Mouse (Mus musculus): ENCODE results near the gene Myh14.

Gene Myh14

GRCm38 (mm10) chr7:44586518-44586917 lies 84.1 kb downstream of the Myh14 start:
- Histone ChIP-seq H3K9me3 (ENCODE audit: low read length) (no peaks in the 10 kb centered on the region), H3K4me1 (replicated peaks; ENCODE audit: low read depth, low read length) (peaks cover 50% of the 10 kb centered on the region), H3K36me3 (ENCODE audit: insufficient read depth, low read length) (peaks cover 17% of the 10 kb centered on the region), H3K27me3 (ENCODE audit: insufficient read depth, low read length) (peaks cover 29% of the 10 kb centered on the region), H3K4me3 (replicated peaks; ENCODE audit: low read length) (peak overlapping the region; percentile 77)
- TF ChIP-seq NANOG (IDR thresholded peaks at IDR 0.05; ENCODE audit: borderline replicate concordance, low read length), result no peak
- TF ChIP-seq CTCF (conservative IDR thresholded peaks at IDR 0.05; ENCODE audit: low read length), result no peak
- TF ChIP-seq POU5F1 (IDR thresholded peaks at IDR 0.05; ENCODE audit: borderline replicate concordance, low read length), result no peak

GRCm38 (mm10) chr7:44585606-44586005 lies 85.0 kb downstream of the Myh14 start:
- TF ChIP-seq POU5F1 (IDR thresholded peaks at IDR 0.05; ENCODE audit: borderline replicate concordance, low read length) (no peak), CTCF (conservative IDR thresholded peaks at IDR 0.05; ENCODE audit: low read length) (no peak), NANOG (IDR thresholded peaks at IDR 0.05; ENCODE audit: borderline replicate concordance, low read length) (no peak)
- peaks cover 21% of the 10 kb centered on the region for H3K36me3 ChIP-seq (ENCODE audit: insufficient read depth, low read length)
- H3K4me1 ChIP-seq (replicated peaks; ENCODE audit: low read depth, low read length), result peaks cover 57% of the 10 kb centered on the region
- H3K9me3 ChIP-seq (ENCODE audit: low read length), result no peaks in the 10 kb centered on the region
- H3K4me3 ChIP-seq (replicated peaks; ENCODE audit: low read length), result no peak overlapping the region
- peaks cover 29% of the 10 kb centered on the region for H3K27me3 ChIP-seq (ENCODE audit: insufficient read depth, low read length)

- no peak overlapping the region for H3K4me3 ChIP-seq (replicated peaks; ENCODE audit: low read length)
- H3K36me3 ChIP-seq (ENCODE audit: insufficient read depth, low read length), result peaks cover 21% of the 10 kb centered on the region
- no peaks in the 10 kb centered on the region for H3K9me3 ChIP-seq (ENCODE audit: low read length)
- H3K27me3 ChIP-seq (ENCODE audit: insufficient read depth, low read length), result peaks cover 29% of the 10 kb centered on the region
- no peak for TF ChIP-seq NANOG (IDR thresholded peaks at IDR 0.05; ENCODE audit: borderline replicate concordance, low read length)
- no peak for TF ChIP-seq CTCF (conservative IDR thresholded peaks at IDR 0.05; ENCODE audit: low read length)
- TF ChIP-seq POU5F1 (IDR thresholded peaks at IDR 0.05; ENCODE audit: borderline replicate concordance, low read length), result no peak
- peaks cover 55% of the 10 kb centered on the region for H3K4me1 ChIP-seq (replicated peaks; ENCODE audit: low read depth, low read length)
Observed at GRCm38 (mm10) chr7:44584921-44585320, 85.7 kb downstream of the Myh14 start.

GRCm38 (mm10) chr7:44584265-44584804 lies 86.3 kb downstream of the Myh14 start:
- peaks cover 49% of the 10 kb centered on the region for H3K4me1 ChIP-seq (replicated peaks; ENCODE audit: low read depth, low read length)

GRCm38 (mm10) chr7:44583146-44583545 lies 87.5 kb downstream of the Myh14 start:
- Histone ChIP-seq H3K27me3 (ENCODE audit: insufficient read depth, low read length) (peaks cover 23% of the 10 kb centered on the region), H3K9me3 (ENCODE audit: low read length) (no peaks in the 10 kb centered on the region), H3K4me1 (replicated peaks; ENCODE audit: low read depth, low read length) (peaks cover 40% of the 10 kb centered on the region), H3K36me3 (ENCODE audit: insufficient read depth, low read length) (peaks cover 21% of the 10 kb centered on the region), H3K4me3 (replicated peaks; ENCODE audit: low read length) (no peak overlapping the region)
- TF ChIP-seq CTCF (conservative IDR thresholded peaks at IDR 0.05; ENCODE audit: low read length) (no peak), POU5F1 (IDR thresholded peaks at IDR 0.05; ENCODE audit: borderline replicate concordance, low read length) (no peak), NANOG (IDR thresholded peaks at IDR 0.05; ENCODE audit: borderline replicate concordance, low read length) (no peak)

More at GRCm38 (mm10) chr7:44584265-44584804, 86.3 kb downstream of the Myh14 start:
- H3K9me3 ChIP-seq (ENCODE audit: low read length), result no peaks in the 10 kb centered on the region
- H3K27me3 ChIP-seq (ENCODE audit: insufficient read depth, low read length), result peaks cover 29% of the 10 kb centered on the region
- TF ChIP-seq CTCF (conservative IDR thresholded peaks at IDR 0.05; ENCODE audit: low read length) (no peak), POU5F1 (IDR thresholded peaks at IDR 0.05; ENCODE audit: borderline replicate concordance, low read length) (no peak), NANOG (IDR thresholded peaks at IDR 0.05; ENCODE audit: borderline replicate concordance, low read length) (no peak)
- H3K4me3 ChIP-seq (replicated peaks; ENCODE audit: low read length), result no peak overlapping the region
- H3K36me3 ChIP-seq (ENCODE audit: insufficient read depth, low read length), result peaks cover 21% of the 10 kb centered on the region

- H3K4me3 ChIP-seq (replicated peaks; ENCODE audit: low read length), result no peak overlapping the region
- TF ChIP-seq NANOG (IDR thresholded peaks at IDR 0.05; ENCODE audit: borderline replicate concordance, low read length), result no peak
- TF ChIP-seq POU5F1 (IDR thresholded peaks at IDR 0.05; ENCODE audit: borderline replicate concordance, low read length), result no peak
- TF ChIP-seq CTCF (conservative IDR thresholded peaks at IDR 0.05; ENCODE audit: low read length), result no peak
- H3K27me3 ChIP-seq (ENCODE audit: insufficient read depth, low read length), result peaks cover 19% of the 10 kb centered on the region
- H3K4me1 ChIP-seq (replicated peaks; ENCODE audit: low read depth, low read length), result peaks cover 36% of the 10 kb centered on the region
- H3K36me3 ChIP-seq (ENCODE audit: insufficient read depth, low read length), result peaks cover 21% of the 10 kb centered on the region
- H3K9me3 ChIP-seq (ENCODE audit: low read length), result no peaks in the 10 kb centered on the region
Observed at GRCm38 (mm10) chr7:44582709-44583108, 87.9 kb downstream of the Myh14 start.

- TF ChIP-seq CTCF (conservative IDR thresholded peaks at IDR 0.05; ENCODE audit: low read length), result no peak
- no peak for TF ChIP-seq POU5F1 (IDR thresholded peaks at IDR 0.05; ENCODE audit: borderline replicate concordance, low read length)
- no peaks in the 10 kb centered on the region for H3K9me3 ChIP-seq (ENCODE audit: low read length)
- H3K27me3 ChIP-seq (ENCODE audit: insufficient read depth, low read length), result peaks cover 12% of the 10 kb centered on the region
- H3K36me3 ChIP-seq (ENCODE audit: insufficient read depth, low read length), result peaks cover 21% of the 10 kb centered on the region
- peaks cover 37% of the 10 kb centered on the region for H3K4me1 ChIP-seq (replicated peaks; ENCODE audit: low read depth, low read length)
- no peak overlapping the region for H3K4me3 ChIP-seq (replicated peaks; ENCODE audit: low read length)
Observed at GRCm38 (mm10) chr7:44581637-44582036, 89.0 kb downstream of the Myh14 start.

GRCm38 (mm10) chr7:44576333-44576844 lies 94.3 kb downstream of the Myh14 start:
- H3K4me3 ChIP-seq (replicated peaks; ENCODE audit: low read length), result no peak overlapping the region
- no peaks in the 10 kb centered on the region for H3K27me3 ChIP-seq (ENCODE audit: insufficient read depth, low read length)
- TF ChIP-seq POU5F1 (IDR thresholded peaks at IDR 0.05; ENCODE audit: borderline replicate concordance, low read length) (no peak), CTCF (conservative IDR thresholded peaks at IDR 0.05; ENCODE audit: low read length) (no peak), NANOG (IDR thresholded peaks at IDR 0.05; ENCODE audit: borderline replicate concordance, low read length) (no peak)
- H3K36me3 ChIP-seq (ENCODE audit: insufficient read depth, low read length), result 0 out of 2 replicates have a peak, but pooled peaks cover 3% of the 10 kb centered on the region
- H3K4me1 ChIP-seq (replicated peaks; ENCODE audit: low read depth, low read length), result peaks cover 53% of the 10 kb centered on the region
- H3K9me3 ChIP-seq (ENCODE audit: low read length), result no peaks in the 10 kb centered on the region

Data from E14TG2a.4 (cell line).